Mouse (Mus musculus) spleen, postnatal 4 days (tissue): ENCODE data around the gene Rpgr.

ENCODE experiments used
- DNase-seq, 2 experiments: peaks; one replicate each; pipeline ENCODE4 v3.0.0; 2022; ENCODE audit warnings: low spot score in 2 of 2

Gene Rpgr

DNA sequence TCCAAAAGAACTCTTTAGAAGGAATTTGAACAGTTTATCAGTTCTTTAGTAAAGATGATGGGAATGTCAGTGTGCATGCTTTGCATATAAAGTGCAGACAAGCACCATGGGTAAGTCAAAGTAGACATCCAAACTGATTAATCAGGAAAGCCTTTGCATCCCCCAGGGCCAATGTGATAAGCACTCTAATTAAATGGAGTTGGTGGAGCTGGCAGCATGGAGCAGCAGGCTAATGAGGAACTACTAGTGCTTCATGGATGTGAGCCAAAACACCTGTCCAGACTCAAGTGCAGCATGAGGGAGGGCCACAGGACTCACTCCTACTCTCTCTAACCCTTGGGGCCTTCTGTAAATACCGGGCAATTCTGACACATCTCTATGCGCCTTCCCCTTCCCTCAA, 145.2 kb downstream of the Rpgr start:
- DNase-seq: no peak

- no peak for DNase-seq
Measured at GRCm38 (mm10) chrX:10070689-10071088, 146.0 kb downstream of the Rpgr start.

GRCm38 (mm10) chrX:10069405-10069804, 147.3 kb downstream of the Rpgr start:
- DNase-seq: no peak

GRCm38 (mm10) chrX:10063781-10064180, 152.9 kb downstream of the Rpgr start:
- DNase-seq: no peak

DNA sequence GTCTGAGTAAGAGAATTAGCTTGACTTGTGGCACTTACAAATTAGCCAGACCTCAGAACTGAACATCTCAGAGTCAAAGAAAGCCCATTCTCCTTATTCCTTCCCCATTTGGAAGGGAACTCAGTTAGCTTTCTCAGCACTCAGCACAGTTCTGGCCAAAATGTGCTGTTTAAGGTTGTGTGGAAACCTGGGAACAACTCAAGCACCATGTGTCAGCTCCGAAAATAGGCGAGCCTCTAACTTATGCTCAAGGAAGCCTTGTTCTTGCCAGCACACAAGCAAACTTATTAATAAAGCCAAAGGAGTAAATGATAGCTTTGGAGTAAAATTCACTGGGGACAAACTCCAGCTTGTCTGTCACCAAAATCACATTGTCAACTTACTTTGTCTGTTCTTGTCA, 153.4 kb downstream of the Rpgr start:
- DNase-seq: no peak

DNA sequence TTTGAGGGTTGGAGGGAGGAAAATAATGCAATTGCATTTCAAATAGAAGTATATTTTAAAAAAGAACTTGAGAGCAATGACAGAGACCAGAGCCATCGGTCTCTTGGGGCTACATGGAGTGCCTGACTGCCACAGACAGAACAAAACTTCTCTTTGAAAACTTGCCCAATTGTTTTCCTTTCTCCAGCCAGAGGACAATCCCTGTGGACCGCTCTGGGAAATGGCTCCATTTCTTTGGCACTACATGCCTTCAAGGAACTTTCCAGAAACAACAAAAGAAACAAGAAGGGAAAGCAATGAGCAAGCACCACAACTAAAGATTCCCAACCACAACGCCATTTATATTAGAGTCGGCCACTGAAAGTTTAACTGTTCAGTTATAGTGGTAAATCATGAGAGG, 154.5 kb downstream of the Rpgr start:
- DNase-seq: no peak

DNA sequence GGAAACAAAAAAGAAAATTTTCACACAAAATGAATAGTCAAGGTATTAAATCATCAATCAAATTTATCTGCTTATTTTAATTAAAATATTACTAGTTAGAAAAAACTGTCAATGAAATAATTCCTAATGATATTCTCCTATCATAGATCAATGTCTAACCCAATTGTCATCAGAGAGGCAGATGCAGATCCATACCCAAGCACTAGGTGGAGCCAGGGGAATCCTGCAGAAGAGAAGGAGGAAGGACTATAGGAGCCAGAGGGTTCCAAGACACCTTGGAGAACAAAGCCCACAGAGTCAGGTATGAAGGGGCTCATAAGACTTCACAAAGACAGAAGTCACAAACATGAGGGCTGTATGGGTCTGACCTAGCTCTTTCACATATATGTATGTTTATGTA, 182.1 kb downstream of the Rpgr start:
- no peak for DNase-seq
